Mouse (Mus musculus) monocyte, adult 2 months (primary cell): ENCODE data around the gene 2310030G06Rik.

Source experiments
- DNase-seq, 2 experiments: peaks; one replicate each; pipeline ENCODE4 v3.0.0; 2022; ENCODE audit warnings: low spot score in 2 of 2, low read depth in 1 of 2

2310030G06Rik gene

DNA sequence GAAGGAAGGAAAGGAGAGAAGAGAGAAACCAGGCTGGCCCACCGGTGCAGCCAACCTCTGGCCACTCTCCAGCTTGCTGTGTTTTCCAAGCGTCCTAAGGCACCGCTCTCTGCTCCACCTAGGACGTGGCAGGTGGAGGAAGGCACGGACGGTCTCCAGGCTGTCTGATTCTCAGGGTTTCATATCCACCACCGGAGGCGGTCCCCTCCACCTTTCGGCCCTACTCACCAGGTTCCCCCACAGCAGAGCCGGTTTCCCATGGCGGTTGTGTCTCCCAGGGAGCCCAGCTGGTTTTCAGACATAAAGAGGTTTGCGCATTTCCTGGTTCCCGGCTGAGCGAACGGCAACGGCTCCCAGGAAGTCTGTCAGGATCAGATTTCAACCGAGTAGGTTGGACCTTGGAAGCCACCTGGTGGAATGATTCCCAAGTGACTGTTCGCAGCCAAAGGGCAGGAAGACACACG, at the start of gene 2310030G06Rik:
TSS of gene 2310030G06Rik (minus strand) at position 323 of the 464 bp plus-strand sequence.
- DNase-seq, result no peak

GRCm38 (mm10) chr9:50795266-50795665, 48.9 kb upstream of the 2310030G06Rik start:
- no peak for DNase-seq

DNA sequence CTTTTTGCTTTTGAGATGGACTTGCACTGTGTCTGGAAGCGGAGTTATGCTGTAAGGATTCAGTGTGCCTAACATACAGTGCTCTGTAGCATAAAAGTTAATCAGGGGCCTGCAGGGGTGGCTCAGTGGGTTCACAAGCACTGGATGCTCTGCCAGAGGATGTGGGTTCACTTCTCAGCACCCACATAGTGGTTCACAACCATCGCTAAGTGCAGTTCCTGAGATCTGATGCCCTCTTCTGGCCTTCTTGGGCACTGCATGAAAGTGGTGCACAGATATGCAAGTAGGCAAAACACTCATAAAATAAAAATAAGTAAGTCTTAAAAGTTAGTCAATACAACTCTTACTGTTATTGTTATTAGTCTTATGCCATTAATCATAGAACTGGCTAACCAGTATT, 35.8 kb upstream of the 2310030G06Rik start:
- peak in 1 of 2 experiments; percentile 36 for DNase-seq

DNA sequence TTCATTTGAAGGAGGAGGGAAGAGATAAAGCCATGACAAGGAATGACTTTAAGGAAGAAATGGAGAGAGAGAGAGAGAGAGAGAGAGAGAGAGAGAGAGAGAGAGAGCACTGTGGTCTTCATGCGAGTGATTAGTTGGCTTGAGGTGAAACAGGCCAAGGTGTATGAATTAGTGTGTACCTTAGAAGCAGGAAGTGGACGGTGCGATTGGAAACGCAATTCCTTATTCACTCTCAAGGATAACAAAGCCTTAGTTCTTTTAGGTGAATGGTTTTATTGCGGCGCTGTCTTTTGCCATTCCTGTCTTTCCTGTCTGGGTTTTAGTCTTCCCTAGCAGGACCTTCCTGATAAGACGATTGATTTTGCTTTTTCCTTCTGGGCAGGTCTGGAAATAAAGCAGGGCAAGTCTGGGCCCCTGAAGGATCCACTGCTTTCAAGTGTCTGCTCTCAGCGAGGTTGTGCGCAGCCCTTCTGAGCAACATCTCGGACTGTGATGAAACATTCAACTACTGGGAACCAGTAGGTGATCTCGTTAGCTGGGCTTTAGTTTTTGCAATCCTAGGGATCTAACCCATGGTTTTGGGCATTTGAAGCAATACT, 29.9 kb upstream of the 2310030G06Rik start:
- DNase-seq, result no peak

DNA sequence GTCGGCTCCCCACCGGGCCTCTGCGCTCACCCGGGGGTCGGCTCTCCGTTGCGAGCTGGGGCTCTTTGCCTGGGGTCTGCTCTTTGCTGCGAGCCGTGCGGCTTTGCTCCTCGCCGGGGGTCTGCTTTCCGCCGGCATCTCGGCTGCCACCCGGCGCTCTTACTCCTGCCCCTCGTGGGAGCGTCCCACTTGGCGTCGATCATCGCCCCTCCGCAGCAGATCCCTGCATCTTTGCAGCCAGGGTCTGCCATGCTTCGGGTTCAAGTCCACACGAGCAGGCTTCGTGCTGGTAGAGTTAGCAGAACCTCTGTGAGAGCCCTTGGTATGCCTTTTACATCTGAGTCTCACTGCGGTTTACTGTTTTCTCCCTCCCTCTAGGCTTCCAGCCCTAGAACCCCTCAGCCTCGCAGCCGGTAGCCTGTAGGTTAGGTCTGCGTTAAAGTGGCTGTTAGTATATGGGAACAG, 29.4 kb upstream of the 2310030G06Rik start:
- no peak for DNase-seq

- DNase-seq, result peak; percentile 50 to 60
Observed at GRCm38 (mm10) chr9:50774991-50775612, 28.8 kb upstream of the 2310030G06Rik start, which contains the start of the genes Alg9 and 1110032A03Rik. Alg9 (plus strand) TSS chr9:50775019. 1110032A03Rik (minus strand) TSS chr9:50775520.

- peak in 1 of 2 experiments; percentile 25 for DNase-seq
Observed at GRCm38 (mm10) chr9:50774026-50774462, 27.7 kb upstream of the 2310030G06Rik start.

- DNase-seq, result no peak
Observed at GRCm38 (mm10) chr9:50770011-50770410, 23.7 kb upstream of the 2310030G06Rik start.

DNA sequence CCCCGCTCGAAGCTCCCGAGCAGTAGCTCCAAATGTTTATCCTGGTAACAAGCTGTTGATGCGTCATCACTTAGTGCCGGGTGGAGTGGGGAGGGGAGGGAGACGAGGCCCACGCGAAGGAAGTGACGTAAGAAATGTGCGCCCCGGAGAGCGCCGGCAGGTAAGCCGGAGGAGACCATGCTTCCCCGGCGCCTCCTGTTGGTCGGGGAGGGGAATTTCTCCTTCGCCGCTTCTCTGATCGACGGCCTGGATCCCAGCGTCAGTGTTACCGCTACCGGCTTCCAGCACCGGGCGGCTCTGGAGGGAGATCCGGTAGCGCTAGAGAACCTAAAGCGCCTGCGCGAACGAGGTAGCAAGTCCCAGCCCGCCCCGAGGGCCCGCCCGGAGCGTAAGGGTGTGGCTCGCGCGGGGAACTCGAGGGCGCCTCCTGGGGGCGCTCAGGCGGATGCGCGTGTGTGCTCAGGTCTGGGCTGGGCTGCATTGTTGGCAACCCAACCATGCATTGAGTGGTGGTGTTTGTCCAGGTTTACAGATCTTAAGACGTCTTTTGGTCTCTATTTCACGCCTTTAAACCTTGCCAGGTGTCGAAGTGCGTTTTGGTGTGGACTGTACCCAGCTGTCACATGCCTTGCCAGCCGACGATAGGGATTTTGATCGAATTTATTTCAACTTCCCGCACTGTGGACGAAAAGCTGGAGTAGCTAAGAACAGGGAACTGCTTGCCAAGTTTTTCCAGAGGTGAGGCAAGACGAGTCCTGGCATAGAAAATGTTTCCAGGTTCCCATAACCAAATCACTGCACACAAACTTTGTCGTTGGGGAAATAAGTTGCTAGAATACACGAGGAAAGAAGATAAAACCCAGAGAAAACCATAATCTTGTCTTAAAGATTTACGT, 22.0 kb upstream of the 2310030G06Rik start, which contains the start of gene Fdxacb1:
TSS of gene Fdxacb1 (plus strand) at position 130 of the 896 bp plus-strand sequence.
- peak; percentile 92 to 96 for DNase-seq

DNA sequence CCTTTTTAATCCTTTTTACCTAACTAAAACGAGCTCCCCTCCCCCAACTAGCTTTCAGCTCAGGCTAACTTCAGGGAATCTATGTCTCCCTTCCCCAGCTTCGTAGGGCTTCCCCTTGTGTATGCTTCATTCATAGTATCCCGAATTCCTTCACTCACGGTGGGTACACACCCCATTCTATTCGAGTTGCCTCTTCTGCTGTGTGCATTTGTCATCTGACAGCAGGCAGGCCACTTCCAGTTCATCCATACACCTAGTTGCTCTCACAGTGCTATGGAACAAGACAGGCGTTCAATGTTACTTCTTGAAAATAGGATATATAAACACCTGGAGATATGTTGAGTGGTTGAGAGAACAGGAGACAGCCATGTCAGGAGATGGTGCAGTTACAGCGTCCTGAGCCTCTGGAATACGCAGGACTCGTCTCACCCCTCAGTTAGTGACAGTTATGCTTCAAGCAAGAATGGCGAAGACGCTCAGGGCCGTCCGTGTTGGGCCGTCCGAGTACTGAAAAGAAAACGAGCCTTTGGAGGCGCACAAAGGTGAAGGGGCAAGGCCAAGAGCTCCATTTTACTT, 21.3 kb upstream of the 2310030G06Rik start:
- DNase-seq, result no peak

GRCm38 (mm10) chr9:50763331-50763730, 17.0 kb upstream of the 2310030G06Rik start:
- no peak for DNase-seq

GRCm38 (mm10) chr9:50761520-50762243, 15.3 kb upstream of the 2310030G06Rik start:
- DNase-seq, result no peak

- DNase-seq, result no peak
Observed at GRCm38 (mm10) chr9:50756711-50757110, 10.4 kb upstream of the 2310030G06Rik start.

DNA sequence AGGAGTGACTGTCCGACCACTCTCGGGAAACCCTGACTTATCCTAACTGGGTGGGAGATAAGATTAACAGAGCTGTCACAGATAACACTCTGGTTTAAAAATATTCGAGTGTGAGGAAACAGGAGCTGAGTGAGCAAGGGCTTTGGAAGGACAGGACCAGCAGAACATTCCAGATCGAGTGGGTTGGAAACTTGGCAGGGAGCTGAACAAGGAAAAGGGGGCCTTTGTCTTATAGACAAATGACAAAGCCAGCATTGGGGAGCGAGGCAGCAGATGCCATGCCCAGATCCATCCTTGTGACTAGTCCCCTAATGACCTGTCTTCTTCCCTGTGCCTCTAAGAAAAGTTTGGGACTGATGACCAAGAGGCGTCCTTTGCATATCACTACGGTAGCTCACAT, 7.6 kb upstream of the 2310030G06Rik start:
- no peak for DNase-seq

GRCm38 (mm10) chr9:50752784-50753615, 6.7 kb upstream of the 2310030G06Rik start:
- no peak for DNase-seq

- DNase-seq, result no peak
Observed at GRCm38 (mm10) chr9:50752054-50752602, 5.8 kb upstream of the 2310030G06Rik start, which contains the start of gene Hspb2. Hspb2 (minus strand) TSS chr9:50752354.

DNA sequence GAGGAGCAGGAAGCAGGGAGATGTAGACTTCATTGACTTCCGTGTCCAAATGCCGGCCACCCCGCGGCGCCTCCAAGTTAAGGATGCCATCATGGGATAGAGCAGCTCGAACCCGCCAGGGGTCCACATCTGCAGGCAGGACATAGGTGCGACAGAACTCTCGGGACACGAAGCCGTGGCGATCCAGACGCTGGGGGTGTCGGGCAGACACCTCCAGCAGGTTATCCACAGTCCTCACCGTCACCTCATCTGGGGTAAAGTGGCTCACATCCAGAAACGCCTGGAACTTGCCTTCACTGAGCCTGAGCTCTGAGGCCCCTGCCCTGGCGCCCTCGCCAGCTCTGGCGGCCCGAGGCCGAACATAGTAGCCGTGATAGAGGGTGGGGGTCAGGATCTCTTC, 5.0 kb upstream of the 2310030G06Rik start, which contains the start of gene Cryab:
TSS of gene Cryab (plus strand) at position 3 of the 400 bp plus-strand sequence.
- DNase-seq, result no peak

DNA sequence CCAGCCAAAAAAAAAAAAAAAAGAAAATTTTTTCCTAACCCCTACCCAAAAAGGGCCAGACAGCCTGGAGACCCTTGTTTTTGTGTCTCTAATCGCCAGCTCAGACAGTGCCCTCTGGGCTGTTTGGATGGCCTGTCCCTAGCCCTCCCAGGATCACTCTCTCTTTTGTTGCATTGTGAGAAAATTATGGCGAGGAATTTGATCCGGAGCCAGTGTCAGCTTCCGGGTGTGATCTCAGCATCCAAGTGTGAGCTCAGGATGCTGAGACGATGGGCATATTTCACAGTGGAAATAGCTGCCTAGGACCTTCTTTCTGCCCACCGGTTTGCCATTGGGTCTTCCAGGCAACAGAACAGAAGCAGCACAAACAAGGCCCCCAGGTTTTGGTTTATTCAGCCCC, 4.4 kb upstream of the 2310030G06Rik start:
- DNase-seq, result no peak

GRCm38 (mm10) chr9:50745806-50746205, 530 bp downstream of the 2310030G06Rik start:
- DNase-seq, result no peak
